15 mouse cellular contexts compared by ENCODE assay signal in the genomic region with DNA sequence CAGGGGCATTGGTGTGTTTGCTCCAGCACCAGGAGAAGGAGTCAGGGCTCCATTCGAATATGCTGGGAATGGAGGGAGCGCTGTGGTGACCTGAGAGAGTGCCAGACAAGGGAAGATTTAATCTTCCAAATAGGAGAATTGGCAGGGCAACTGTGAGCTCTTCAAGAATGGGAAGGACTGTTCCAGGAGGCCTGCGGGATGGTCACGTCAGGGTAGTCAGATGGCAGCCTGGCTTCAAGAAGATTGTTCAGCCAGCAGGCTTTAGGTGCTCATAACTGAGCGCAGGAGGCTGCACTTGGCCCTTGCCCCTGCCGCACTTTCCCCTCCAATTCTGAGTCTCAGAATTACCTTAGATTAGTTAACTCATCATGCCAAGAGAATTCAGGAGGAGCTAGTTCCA.
"Had no signal": no experiment of that assay in that cellular context is flagged by ENCODE, and none has a peak within 500 bp of the region (broad histone marks: within the 10 kb centered on the region; RNA-seq: fewer than 3 reads in every experiment).

No protein-coding gene starts in this region.

- H3K9ac ChIP-seq: liver, embryonic 13.5 days; neural tube, embryonic 12.5 days; neural tube, embryonic 15.5 days; stomach, embryonic 15.5 days had no signal

- H3K4me3 ChIP-seq: liver, embryonic 13.5 days; neural tube, embryonic 12.5 days; neural tube, embryonic 15.5 days; stomach, embryonic 15.5 days had no signal

- H3K36me3 ChIP-seq: liver, embryonic 13.5 days; neural tube, embryonic 12.5 days; neural tube, embryonic 15.5 days; stomach, embryonic 15.5 days had no signal

- H3K4me1 ChIP-seq: liver, embryonic 13.5 days; neural tube, embryonic 12.5 days; neural tube, embryonic 15.5 days; stomach, embryonic 15.5 days had no signal

- DNase-seq: kidney, postnatal 14 days; kidney, postnatal 4 days; liver, embryonic 13.5 days; lung, adult 2 months; lung, postnatal 14 days; lung, postnatal 4 days; midbrain, embryonic 14.5 days; right cerebral cortex, adult 18-20 months; right cerebral cortex, postnatal 14 days; spleen, adult 18-20 months; thymus, postnatal 25 days had no signal

- H3K27ac ChIP-seq: liver, embryonic 13.5 days; neural tube, embryonic 12.5 days; neural tube, embryonic 15.5 days; stomach, embryonic 15.5 days had no signal

- H3K4me2 ChIP-seq: liver, embryonic 13.5 days; midbrain, embryonic 11.5 days; neural tube, embryonic 12.5 days; neural tube, embryonic 15.5 days; stomach, embryonic 15.5 days had no signal

- H3K27me3 ChIP-seq: neural tube, embryonic 12.5 days; neural tube, embryonic 15.5 days; stomach, embryonic 15.5 days had no signal

- H3K9me3 ChIP-seq: liver, embryonic 13.5 days; neural tube, embryonic 12.5 days; neural tube, embryonic 15.5 days; stomach, embryonic 15.5 days had no signal
